Mouse (Mus musculus) granulocyte monocyte progenitor cell, adult 5-6 weeks (primary cell): ENCODE results near the gene Phactr3. TPM values are rescaled to one million over a fixed set of nuclear protein-coding genes. Genes with fewer than 3 reads are reported as not detected.
"Not testable (repeated sequence)": the region's sequence is repeated elsewhere in the genome, so short reads cannot be mapped to it uniquely, and the experiment has no call there.

Experiments used
- ATAC-seq: replicated peaks from 2 replicates; pipeline ENCODE4 v1.8.0; 2016; ENCODE audit warnings: mild to moderate bottlenecking, moderate TSS enrichment, inconsistent platforms; ENCODE audit not compliant: poor library complexity, severe bottlenecking
- total RNA-seq, 2 experiments: library from RNA; stranded (forward) in 1 of 2; stranded (reverse) in 1 of 2; fragments of 200-712, 200-1000 nt in 1 of 2; fragments of >200 nt in 1 of 2; fragmentation: Nextera tagmentation in 1 of 2; gene quantifications; 2 replicates each; pipeline ENCODE4 v1.2.3; 2014 to 2017

The Phactr3 gene
- total RNA-seq, 2 experiments from 2014 or later, result not detected

GRCm38 (mm10) chr2:178319766-178320165 lies 201.0 kb downstream of the Phactr3 start:
- ATAC-seq, result no peak

- ATAC-seq, result no peak
Observed at GRCm38 (mm10) chr2:178321271-178321670, 202.5 kb downstream of the Phactr3 start.

GRCm38 (mm10) chr2:178324410-178324809 lies 205.6 kb downstream of the Phactr3 start:
- no peak for ATAC-seq

DNA sequence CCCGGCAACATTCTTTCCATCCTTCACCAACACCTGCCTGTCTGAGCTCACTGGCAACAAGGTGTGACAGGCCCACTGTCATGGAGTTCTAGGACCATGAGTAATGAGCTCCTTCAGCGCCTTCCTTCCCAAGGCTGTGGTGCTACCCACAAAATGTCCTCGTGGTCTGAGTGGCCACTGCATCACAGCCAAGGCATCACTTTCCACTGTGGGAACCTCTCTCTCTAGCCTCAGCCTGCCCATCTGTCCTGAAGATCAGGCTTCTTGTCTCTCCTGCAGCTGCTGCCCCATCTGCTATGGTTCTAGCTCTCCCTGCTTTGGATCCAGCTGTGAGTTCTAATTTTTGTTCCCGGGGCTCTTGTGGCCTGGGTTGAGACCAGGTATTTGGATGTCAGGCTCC lies 206.0 kb downstream of the Phactr3 start:
- ATAC-seq, result no peak

GRCm38 (mm10) chr2:178326067-178326466 lies 207.3 kb downstream of the Phactr3 start:
- no peak for ATAC-seq

DNA sequence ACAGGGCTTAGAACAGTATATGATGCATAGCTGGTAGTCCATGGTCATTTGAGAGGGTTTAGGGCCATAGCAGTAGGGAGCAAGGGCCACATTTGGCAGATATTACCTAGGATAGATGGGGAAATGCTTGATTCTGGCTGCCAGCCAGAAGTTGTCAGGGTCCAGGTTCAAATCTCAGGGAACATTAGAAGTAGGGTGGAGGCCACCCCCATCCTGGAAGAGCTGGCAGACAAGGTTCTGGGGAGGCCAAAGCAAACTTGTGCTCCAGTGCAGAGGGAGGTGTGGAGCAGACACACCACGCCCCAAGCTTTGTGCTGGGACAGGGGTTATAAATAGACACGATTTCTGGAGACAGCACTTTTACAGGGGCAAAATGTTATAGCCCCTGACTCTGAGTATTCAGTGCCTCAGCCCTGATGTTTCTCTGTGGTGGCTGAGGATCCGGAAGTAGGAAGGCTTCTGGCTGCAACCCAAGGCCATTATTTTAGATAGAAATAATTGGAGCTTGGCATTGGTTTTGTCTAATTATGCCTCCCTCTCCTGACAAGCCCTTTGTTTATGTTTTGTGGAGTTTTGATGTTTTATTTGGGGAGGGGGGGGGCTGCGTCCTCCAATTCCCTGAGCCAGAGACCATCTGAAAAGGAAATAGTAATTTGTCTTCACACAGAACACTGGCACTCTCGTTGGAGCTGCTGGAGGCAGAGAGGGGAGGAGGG lies 208.1 kb downstream of the Phactr3 start:
- ATAC-seq, result no peak

- peak; percentile 60 for ATAC-seq
Observed at GRCm38 (mm10) chr2:178327466-178328040, 208.8 kb downstream of the Phactr3 start.

- ATAC-seq, result no peak
Observed at GRCm38 (mm10) chr2:178329551-178329950, 210.8 kb downstream of the Phactr3 start.

DNA sequence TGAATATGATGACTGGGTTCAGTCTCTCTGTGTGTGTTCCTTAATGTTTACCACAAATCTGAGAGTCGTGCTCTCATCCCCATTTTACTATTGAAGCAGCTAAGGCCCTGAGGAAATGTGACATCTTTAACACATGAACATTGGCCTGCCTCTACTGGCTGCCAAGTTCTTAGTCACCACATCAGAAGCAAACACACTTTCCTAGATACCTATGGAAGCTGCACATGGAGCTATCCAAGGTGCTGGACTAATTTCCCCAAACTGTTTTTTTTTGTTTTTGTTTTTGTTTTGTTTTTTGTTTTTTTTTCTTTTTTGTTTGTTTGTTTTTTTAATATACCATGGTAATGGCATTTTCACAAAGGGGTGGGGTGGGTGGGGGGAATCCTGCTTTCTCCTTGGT lies 211.2 kb downstream of the Phactr3 start:
- no peak for ATAC-seq

- no peak for ATAC-seq
Observed at GRCm38 (mm10) chr2:178337878-178338277, 219.1 kb downstream of the Phactr3 start.

- peak; percentile 58 for ATAC-seq
Observed at GRCm38 (mm10) chr2:178339044-178339443, 220.3 kb downstream of the Phactr3 start.

DNA sequence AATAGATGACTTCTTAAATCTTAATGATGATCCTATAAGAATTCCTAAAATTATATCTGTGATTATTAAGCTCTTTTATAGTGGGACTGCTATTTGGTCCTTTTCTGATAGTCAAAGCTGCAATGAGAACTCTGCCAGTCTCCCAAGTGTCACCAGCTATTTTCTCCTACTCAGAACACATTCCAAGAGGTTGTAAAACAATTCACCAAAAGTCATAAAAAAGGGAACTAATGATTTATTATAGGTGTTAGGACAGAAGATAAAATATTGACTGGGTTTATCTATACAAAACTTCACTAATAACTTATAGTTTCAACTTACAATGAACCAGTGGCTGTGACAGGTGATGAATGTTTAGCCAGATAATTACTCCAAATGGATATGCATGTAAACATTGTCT lies 223.3 kb downstream of the Phactr3 start:
- not testable (repeated sequence) for ATAC-seq

GRCm38 (mm10) chr2:178342597-178342996 lies 223.8 kb downstream of the Phactr3 start:
- ATAC-seq, result no peak

Other genes starting within 250 kb of the Phactr3 start
- gene Gm14327, start 221.9 kb upstream of the Phactr3 start, total RNA-seq (2014; fragmentation: Nextera tagmentation), result 21.9 TPM in 1 of 2 replicates, not detected in the other
- gene Gm14327, start 221.9 kb upstream of the Phactr3 start, total RNA-seq (2017), result not detected in 2 replicates
- gene Zfp972, start 193.4 kb upstream of the Phactr3 start, total RNA-seq (2014; fragmentation: Nextera tagmentation), result 1.8 TPM in 1 of 2 replicates, not detected in the other
- 6.1 TPM in 1 of 2 replicates, not detected in the other for gene Zfp972, start 193.4 kb upstream of the Phactr3 start, total RNA-seq (2017)
- 23.9 and 35.8 TPM in 2 replicates for gene Gm14326, start 161.7 kb upstream of the Phactr3 start, total RNA-seq (2014; fragmentation: Nextera tagmentation)
- 27.0 and 35.8 TPM in 2 replicates for gene Gm14326, start 161.7 kb upstream of the Phactr3 start, total RNA-seq (2017)
- 47.6 and 71.8 TPM in 2 replicates for gene Zfp971, start 95.7 kb upstream of the Phactr3 start, total RNA-seq (2014; fragmentation: Nextera tagmentation)
- 23.6 and 35.2 TPM in 2 replicates for gene Zfp971, start 95.7 kb upstream of the Phactr3 start, total RNA-seq (2017)
- 11.5 and 14.1 TPM in 2 replicates for gene Zfp931, start 40.5 kb upstream of the Phactr3 start, total RNA-seq (2014; fragmentation: Nextera tagmentation)
- 7.9 and 22.6 TPM in 2 replicates for gene Zfp931, start 40.5 kb upstream of the Phactr3 start, total RNA-seq (2017)